Mouse (Mus musculus): ENCODE data around the gene Nms.

DNA sequence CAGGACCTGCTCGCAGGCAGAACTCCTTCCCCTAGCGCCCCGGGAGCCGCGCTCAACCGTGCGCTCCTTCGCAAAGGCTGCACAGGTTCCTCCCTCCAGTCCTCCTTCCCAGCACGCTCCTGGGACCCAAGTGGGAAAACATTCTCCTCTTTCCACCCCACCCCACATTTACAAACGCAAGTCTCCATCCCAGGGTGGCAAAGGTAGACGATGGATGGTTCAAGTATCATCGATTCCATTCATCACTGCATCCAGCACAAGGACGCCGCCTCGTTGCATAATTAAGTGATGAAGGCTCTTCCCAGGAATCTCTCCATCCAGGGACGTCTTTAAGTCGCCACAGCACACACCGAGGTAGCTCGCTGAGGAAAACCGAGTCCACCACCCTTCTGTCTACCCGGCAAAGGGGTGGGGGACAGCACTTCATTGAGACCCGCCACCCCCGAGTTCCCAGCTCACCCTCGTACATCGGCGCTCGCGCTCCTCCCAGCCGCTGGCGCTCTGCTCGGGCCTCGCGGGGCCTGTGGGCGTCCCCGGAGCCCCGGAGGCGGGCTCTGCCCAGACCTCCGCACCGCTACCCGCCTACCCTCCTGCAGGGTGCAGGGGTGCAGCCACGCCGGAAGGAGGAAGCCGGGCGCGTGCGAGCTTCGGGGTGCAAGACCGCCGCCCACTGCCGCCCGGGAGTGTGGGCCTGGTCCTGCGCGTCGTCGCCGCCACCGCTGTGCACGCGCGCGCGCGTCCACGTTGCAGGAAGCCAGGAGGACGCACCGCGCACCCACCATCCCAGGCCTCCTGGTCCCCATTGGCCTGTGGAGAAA lies 41.3 kb upstream of the Nms start, which contains the start of gene Chst10:
- TF ChIP-seq CTCF (conservative IDR thresholded peaks at IDR 0.05; ENCODE audit: insufficient read depth, insufficient read length, low read depth, low read length) (no peak), POLR2A (IDR thresholded peaks at IDR 0.05; ENCODE audit: low read depth, low read length) (no peak)

All from kidney, adult 2 months (tissue).